Mouse (Mus musculus) heart, adult 2 months (tissue): ENCODE results near the gene Iba57.

Source experiments
- CTCF ChIP-seq: fragments of 200-600 bp; IDR thresholded peaks from 2 replicates; pipeline ENCODE4 v1.8.1; 2022; ENCODE audit warnings: antibody characterized with exemption, mild to moderate bottlenecking, moderate library complexity
- EP300 ChIP-seq: fragments of 200-500 bp; IDR thresholded peaks from 2 replicates; pipeline ENCODE4 v1.6.1; 2011; ENCODE audit warnings: low read depth, low read length, control low read depth; ENCODE audit not compliant: insufficient read depth

- TF ChIP-seq EP300 (no peak), CTCF (no peak)
These were observed 20.6 kb downstream of the Iba57 start for GRCm38 (mm10) chr11:59142962-59143361.
